Mouse (Mus musculus): ENCODE measurements around the gene Phf21a. TPM values are rescaled to one million over a fixed set of nuclear protein-coding genes. Genes with fewer than 3 reads are reported as not detected.

The Phf21a gene
- polyA plus RNA-seq, 1 experiment from 2014 or later = 37.6 TPM

DNA sequence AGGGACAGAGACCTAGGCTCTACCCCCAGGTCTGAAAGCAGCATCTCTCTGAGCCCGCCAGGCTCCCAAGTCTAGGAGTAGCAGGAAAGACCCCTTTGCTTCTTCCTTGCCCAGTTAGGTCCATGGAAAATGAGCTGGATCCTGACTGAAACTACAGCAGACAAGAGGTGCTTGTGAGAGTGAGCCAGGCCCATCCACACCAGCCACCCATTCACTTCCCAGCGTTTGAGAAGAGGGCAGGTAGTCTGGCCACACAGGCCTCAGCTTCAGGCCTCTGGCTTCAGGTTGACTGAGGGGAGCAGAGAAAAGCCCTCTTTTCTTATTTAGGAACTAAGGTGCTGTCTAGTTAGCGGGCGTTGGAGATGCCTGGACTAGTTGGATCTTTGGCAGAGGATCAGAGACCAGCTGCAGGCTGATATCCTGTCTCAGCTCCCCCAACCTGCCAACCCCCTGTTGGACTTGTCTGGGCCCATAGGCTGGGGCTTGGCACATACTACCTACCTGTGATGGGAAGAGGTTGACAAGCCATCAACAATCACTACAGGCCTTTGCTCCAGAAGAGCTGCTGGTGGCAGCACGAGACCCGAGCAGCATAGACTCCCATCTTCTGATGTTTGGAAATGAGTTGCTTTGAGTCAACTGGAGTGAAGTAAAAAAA is 269.8 kb downstream of the Phf21a start:
- 87% methylated on average over 6 of the region's 6 CpGs for WGBS
- Histone ChIP-seq H3K9ac (no peak overlapping the region), H3K27ac (replicated peaks) (peak overlapping the region; percentile 61), H3K4me1 (peaks cover 17% of the 10 kb centered on the region; the same call in 1 of the 2 replicates), H3K36me3 (peaks cover 62% of the 10 kb centered on the region), H3K4me2 (replicated peaks) (no peak overlapping the region), H3K4me3 (replicated peaks) (no peak overlapping the region), H3K9me3 (replicated peaks) (no peaks in the 10 kb centered on the region), H3K27me3 (no peaks in the 10 kb centered on the region)
- ATAC-seq (ENCODE audit: insufficient number of reproducible peaks, low FRiP score, low TSS enrichment, low read depth) = no peak

DNA sequence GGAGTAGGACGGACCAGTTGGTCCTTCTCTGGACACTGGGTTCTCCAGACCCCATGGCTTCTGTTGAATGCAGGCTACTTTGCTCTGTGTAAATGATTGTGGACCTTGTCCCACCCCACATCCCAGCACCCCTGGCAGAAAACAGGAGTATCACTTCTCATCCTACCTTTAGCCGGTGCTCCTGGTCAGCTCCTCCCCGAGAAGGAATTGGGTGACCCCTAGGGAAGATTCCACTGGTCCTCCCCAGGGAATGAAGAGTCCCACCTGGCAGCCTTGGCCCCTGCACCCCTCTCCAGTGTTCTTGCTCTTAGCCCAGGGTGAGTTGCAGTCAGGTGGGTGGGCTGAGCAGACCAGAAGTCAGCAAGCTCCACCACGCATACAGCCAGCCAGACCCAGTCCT is 271.2 kb downstream of the Phf21a start:
- peaks cover 2% of the 10 kb centered on the region for H3K27me3 ChIP-seq
- WGBS = 86% methylated on average over 4 of the region's 4 CpGs
- H3K4me2 ChIP-seq (replicated peaks) = no peak overlapping the region
- H3K4me3 ChIP-seq (replicated peaks) = no peak overlapping the region
- H3K4me1 ChIP-seq = peaks cover 17% of the 10 kb centered on the region; the same call in 1 of the 2 replicates
- H3K36me3 ChIP-seq = peaks cover 48% of the 10 kb centered on the region
- H3K27ac ChIP-seq (replicated peaks) = no peak overlapping the region
- ATAC-seq (ENCODE audit: insufficient number of reproducible peaks, low FRiP score, low TSS enrichment, low read depth) = no peak
- H3K9ac ChIP-seq = no peak overlapping the region
- H3K9me3 ChIP-seq (replicated peaks) = no peaks in the 10 kb centered on the region

DNA sequence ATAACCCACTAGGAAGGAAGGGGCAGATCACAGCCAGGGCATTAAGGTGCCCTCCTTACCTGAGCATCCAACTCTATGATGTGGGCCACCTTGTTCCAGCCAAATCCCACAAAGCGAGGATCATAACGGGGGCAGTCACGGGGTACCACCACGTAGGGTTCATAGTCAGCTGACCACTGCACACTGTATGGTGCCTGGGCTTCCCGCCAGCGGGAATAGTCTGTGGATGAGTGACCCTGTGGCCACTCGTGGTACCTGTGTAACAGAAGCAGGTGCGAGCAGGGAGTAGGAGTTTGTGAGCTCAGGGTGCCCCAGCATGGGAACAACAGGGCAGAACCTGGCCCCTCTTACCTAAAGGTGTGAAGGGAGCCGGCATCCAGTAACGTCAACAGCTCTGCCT is 272.7 kb downstream of the Phf21a start:
- no peak overlapping the region for H3K9ac ChIP-seq
- H3K36me3 ChIP-seq = peaks cover 35% of the 10 kb centered on the region
- H3K27ac ChIP-seq (replicated peaks) = no peak overlapping the region
- 92% methylated on average over 10 of the region's 10 CpGs for WGBS
- ATAC-seq (ENCODE audit: insufficient number of reproducible peaks, low FRiP score, low TSS enrichment, low read depth) = no peak
- H3K9me3 ChIP-seq (replicated peaks) = no peaks in the 10 kb centered on the region
- no peak overlapping the region for H3K4me3 ChIP-seq (replicated peaks)
- no peak overlapping the region for H3K4me2 ChIP-seq (replicated peaks)
- H3K4me1 ChIP-seq = peaks cover 21% of the 10 kb centered on the region
- peaks cover 14% of the 10 kb centered on the region for H3K27me3 ChIP-seq

DNA sequence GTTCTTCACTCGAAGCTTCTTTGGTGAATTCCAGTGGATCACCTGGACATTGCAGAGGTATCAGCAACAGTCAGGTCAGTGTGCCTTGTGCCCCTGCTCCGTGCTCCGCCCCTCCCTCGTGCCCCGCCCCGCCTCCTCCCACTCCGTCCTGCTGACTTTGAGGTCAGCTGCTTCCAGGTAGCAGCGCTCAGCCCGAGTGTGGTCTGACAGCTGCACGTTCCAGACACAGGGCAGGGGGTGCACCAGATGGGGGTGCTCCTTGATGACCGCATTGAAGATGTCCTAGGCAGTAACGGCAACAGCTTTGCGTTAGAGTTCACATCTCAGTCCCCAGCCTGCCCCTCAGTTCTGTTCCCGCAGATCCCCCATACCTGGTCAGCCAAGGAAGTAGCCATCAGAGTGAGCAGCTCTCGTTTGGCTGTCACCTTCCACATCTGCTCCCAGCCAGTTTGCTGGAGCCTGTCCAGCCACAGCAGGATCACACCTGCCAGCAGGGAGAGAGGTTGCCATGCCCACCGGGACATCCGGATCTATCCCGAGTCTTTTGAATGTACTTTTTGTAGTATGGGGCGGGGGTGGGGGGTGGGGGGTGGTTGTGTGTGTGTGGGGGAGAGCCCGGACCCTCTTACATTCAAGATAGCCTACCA is 274.6 kb downstream of the Phf21a start:
- Histone ChIP-seq H3K27me3 (peaks cover 30% of the 10 kb centered on the region), H3K36me3 (peaks cover 25% of the 10 kb centered on the region), H3K27ac (replicated peaks) (no peak overlapping the region), H3K9me3 (replicated peaks) (no peaks in the 10 kb centered on the region), H3K4me2 (replicated peaks) (no peak overlapping the region), H3K9ac (no peak overlapping the region), H3K4me3 (replicated peaks) (no peak overlapping the region), H3K4me1 (peaks cover 31% of the 10 kb centered on the region)
- ATAC-seq (ENCODE audit: insufficient number of reproducible peaks, low FRiP score, low TSS enrichment, low read depth) = no peak
- 38% methylated on average over 20 of the region's 20 CpGs for WGBS

GRCm38 (mm10) chr2:92370375-92370774 is 277.5 kb downstream of the Phf21a start:
- peaks cover 30% of the 10 kb centered on the region for H3K27me3 ChIP-seq
- ATAC-seq (ENCODE audit: insufficient number of reproducible peaks, low FRiP score, low TSS enrichment, low read depth) = no peak
- H3K4me1 ChIP-seq = peaks cover 40% of the 10 kb centered on the region
- peak overlapping the region; percentile 50 for H3K9ac ChIP-seq
- H3K27ac ChIP-seq (replicated peaks) = 0 out of 2 replicates have a peak overlapping the region, but pooled peaks have one; percentile 96
- peak overlapping the region; percentile 78 for H3K4me2 ChIP-seq (replicated peaks)
- H3K9me3 ChIP-seq (replicated peaks) = no peaks in the 10 kb centered on the region
- 9% methylated on average over 15 of the region's 19 CpGs for WGBS
- H3K4me3 ChIP-seq (replicated peaks) = peak overlapping the region; percentile 48
- H3K36me3 ChIP-seq = no peaks in the 10 kb centered on the region

DNA sequence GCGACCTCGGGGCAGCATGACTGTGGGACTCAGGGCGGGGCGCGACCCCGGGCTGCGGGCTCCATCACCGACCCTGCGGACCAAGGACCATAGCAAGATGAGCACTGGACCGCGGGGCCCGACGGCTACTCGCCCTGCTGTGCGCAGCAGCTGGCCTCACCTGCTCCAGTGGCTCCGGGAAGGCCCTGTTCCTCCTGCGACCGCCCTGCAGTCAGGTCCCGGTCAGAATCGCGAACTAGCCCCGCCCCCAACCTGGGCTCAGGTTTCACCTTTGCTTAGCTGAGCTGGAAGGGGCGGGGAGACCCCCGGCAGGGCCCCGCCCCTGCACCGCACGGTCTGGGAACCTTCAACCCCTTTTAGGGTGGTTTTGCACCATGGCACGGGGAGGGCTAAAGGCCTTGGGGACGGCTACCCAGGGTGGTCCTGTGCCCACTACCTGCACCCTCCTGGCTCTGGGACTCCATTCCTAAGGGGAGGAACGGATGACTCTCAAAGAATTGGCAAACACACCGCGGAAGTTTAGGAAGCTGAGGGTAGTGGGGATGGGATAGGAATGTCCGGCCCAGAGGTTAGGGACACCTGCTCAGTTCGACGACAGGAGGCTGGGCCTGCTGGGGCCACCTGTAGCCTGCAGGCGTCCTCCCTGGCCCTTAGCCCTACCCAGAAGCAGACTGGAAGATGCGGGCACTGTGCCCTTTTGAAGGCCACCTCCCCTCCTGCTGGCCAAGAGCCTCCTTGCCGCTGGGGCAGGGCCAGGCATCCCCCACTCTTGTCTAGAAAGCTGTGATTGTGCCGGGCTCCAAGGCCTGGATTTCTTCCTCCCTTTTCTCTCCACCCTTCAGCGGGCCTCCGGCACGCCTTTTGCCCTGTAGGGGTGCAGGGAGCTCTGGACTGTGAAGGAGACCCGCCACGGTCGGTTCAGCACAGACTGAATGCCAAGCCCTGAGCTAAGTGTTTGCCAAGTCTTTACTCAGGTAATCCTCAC is 278.2 kb downstream of the Phf21a start:
- Histone ChIP-seq H3K4me1 (peaks cover 46% of the 10 kb centered on the region), H3K27ac (replicated peaks) (peak overlapping the region; percentile 96), H3K27me3 (peaks cover 30% of the 10 kb centered on the region), H3K36me3 (no peaks in the 10 kb centered on the region), H3K4me2 (replicated peaks) (peak overlapping the region; percentile 78), H3K9me3 (replicated peaks) (no peaks in the 10 kb centered on the region), H3K9ac (peak overlapping the region; percentile 50), H3K4me3 (replicated peaks) (peak overlapping the region; percentile 48)
- ATAC-seq (ENCODE audit: insufficient number of reproducible peaks, low FRiP score, low TSS enrichment, low read depth) = no peak; the same call in 1 of the 2 replicates
- WGBS = 2% methylated on average over 45 of the region's 45 CpGs

- ATAC-seq (ENCODE audit: insufficient number of reproducible peaks, low FRiP score, low TSS enrichment, low read depth) = no peak
- Histone ChIP-seq H3K4me2 (replicated peaks) (0 out of 2 replicates have a peak overlapping the region, but pooled peaks have one; percentile 78), H3K4me1 (peaks cover 50% of the 10 kb centered on the region)
Observed at GRCm38 (mm10) chr2:92371971-92372690, 279.2 kb downstream of the Phf21a start.

GRCm38 (mm10) chr2:92372767-92373436 is 280.0 kb downstream of the Phf21a start:
- WGBS = 32% methylated on average over 9 of the region's 9 CpGs
- Histone ChIP-seq H3K27ac (replicated peaks) (peak overlapping the region; percentile 96), H3K27me3 (peaks cover 30% of the 10 kb centered on the region), H3K4me2 (replicated peaks) (no peak overlapping the region), H3K4me1 (peaks cover 50% of the 10 kb centered on the region), H3K9ac (no peak overlapping the region), H3K36me3 (peaks cover 8% of the 10 kb centered on the region; the same call in 1 of the 2 replicates), H3K4me3 (replicated peaks) (no peak overlapping the region), H3K9me3 (replicated peaks) (no peaks in the 10 kb centered on the region)
- no peak for ATAC-seq (ENCODE audit: insufficient number of reproducible peaks, low FRiP score, low TSS enrichment, low read depth)

More at GRCm38 (mm10) chr2:92371971-92372690, 279.2 kb downstream of the Phf21a start:
- peaks cover 30% of the 10 kb centered on the region for H3K27me3 ChIP-seq
- H3K9me3 ChIP-seq (replicated peaks) = no peaks in the 10 kb centered on the region
- 17% methylated on average over 10 of the region's 10 CpGs for WGBS
- no peaks in the 10 kb centered on the region for H3K36me3 ChIP-seq
- no peak overlapping the region for H3K4me3 ChIP-seq (replicated peaks)
- peak overlapping the region; percentile 96 for H3K27ac ChIP-seq (replicated peaks)
- H3K9ac ChIP-seq = no peak overlapping the region

- Histone ChIP-seq H3K4me1 (peaks cover 50% of the 10 kb centered on the region), H3K27ac (replicated peaks) (peak overlapping the region; percentile 96)
- 78% methylated on average over 11 of the region's 11 CpGs for WGBS
Observed at GRCm38 (mm10) chr2:92373437-92373813, 280.5 kb downstream of the Phf21a start.

DNA sequence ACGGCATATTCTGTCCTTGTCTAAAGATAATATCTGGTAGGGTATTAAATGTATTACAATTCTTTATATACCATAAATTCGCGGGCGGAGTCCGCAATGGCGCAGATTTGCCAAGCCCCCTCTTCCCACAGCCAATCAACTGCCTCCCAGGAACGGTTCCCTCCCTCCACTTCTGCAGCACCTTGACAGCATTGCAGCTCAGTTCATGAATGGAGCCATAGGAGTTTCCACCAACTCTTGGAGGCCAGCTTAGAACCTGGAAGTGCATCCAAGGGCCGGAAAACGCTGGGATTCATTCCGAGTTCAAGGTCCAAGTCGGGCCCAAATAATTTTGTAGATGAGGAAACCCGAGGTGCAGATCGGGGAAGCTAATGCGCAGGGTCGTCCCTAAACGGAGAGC is 281.6 kb downstream of the Phf21a start, which contains the start of the genes Pex16 and Large2:
TSS of gene Pex16 (plus strand) at position 163 of the 400 bp plus-strand sequence.
TSS of gene Large2 (minus strand) at position 356 of the 400 bp plus-strand sequence.
- Histone ChIP-seq H3K9ac (peak within 1 kb of the TSS; percentile 70), H3K4me2 (replicated peaks) (peak within 1 kb of the TSS; percentile 90), H3K4me1 (peaks cover 50% of the 10 kb centered on the region), H3K4me3 (replicated peaks) (peak within 1 kb of the TSS; percentile 81), H3K36me3 (peaks cover 24% of the 10 kb centered on the region), H3K27me3 (peaks cover 24% of the 10 kb centered on the region), H3K27ac (replicated peaks) (peak within 1 kb of the TSS; percentile 96), H3K9me3 (replicated peaks) (no peaks in the 10 kb centered on the region)
- no peak for ATAC-seq (ENCODE audit: insufficient number of reproducible peaks, low FRiP score, low TSS enrichment, low read depth)
- 2% methylated on average over 16 of the region's 16 CpGs for WGBS

More at GRCm38 (mm10) chr2:92373437-92373813, 280.5 kb downstream of the Phf21a start:
- Histone ChIP-seq H3K27me3 (peaks cover 30% of the 10 kb centered on the region), H3K36me3 (peaks cover 13% of the 10 kb centered on the region), H3K9ac (no peak overlapping the region), H3K4me2 (replicated peaks) (no peak overlapping the region), H3K9me3 (replicated peaks) (no peaks in the 10 kb centered on the region), H3K4me3 (replicated peaks) (no peak overlapping the region)
- ATAC-seq (ENCODE audit: insufficient number of reproducible peaks, low FRiP score, low TSS enrichment, low read depth) = no peak

Measured in embryonic facial prominence, embryonic 15.5 days (tissue).